ENCODE assay signal across 8 mouse cellular contexts in genomic region chr5:110109991-110110441, GRCm38 (mm10). TPM values are rescaled to one million over a fixed set of nuclear protein-coding genes. Genes with fewer than 3 reads are reported as not detected.
DNase-seq lines count a peak whose midpoint lies in the region; ATAC-seq and TF ChIP-seq lines count a peak whose summit lies in the region.

Gene Zfp605, plus strand, starts transcription at chr5:110110092.

- intact Hi-C loops in heart, adult 2 months (cut with DNase I), result loop anchor here (10.0 kb wide), 1 partner anchor 185 kb away; the partner anchor contains the start of gene Gm15446

- peak; percentile 31 for TF ChIP-seq POLR2A in heart, adult 2 months (IDR thresholded peaks at IDR 0.05; ENCODE audit: insufficient read depth, low read depth, low read length)
- no peak for TF ChIP-seq POLR2A in kidney, adult 2 months (IDR thresholded peaks at IDR 0.05; ENCODE audit: low read depth, low read length)

- H3K4me1 ChIP-seq in embryonic facial prominence, embryonic 13.5 days, result peaks cover 11% of the 10 kb centered on the region
- H3K4me1 ChIP-seq in heart, adult 2 months (ENCODE audit: control insufficient read depth, insufficient read depth, low read length), result no peaks in the 10 kb centered on the region
- no peaks in the 10 kb centered on the region for H3K4me1 ChIP-seq in kidney, adult 2 months (ENCODE audit: control insufficient read depth, insufficient read depth, low read length)
- H3K4me1 ChIP-seq in limb, embryonic 11.5 days (ENCODE audit: control insufficient read depth, insufficient read depth, low read length), result peaks cover 7% of the 10 kb centered on the region
- H3K4me1 ChIP-seq in midbrain, embryonic 13.5 days (replicated peaks), result peaks cover 20% of the 10 kb centered on the region

- ATAC-seq in embryonic facial prominence, embryonic 13.5 days (ENCODE audit: insufficient number of reproducible peaks, insufficient read depth, low FRiP score, low TSS enrichment, low read depth), result peak; percentile 34
- ATAC-seq in limb, embryonic 11.5 days (ENCODE audit: insufficient number of reproducible peaks, low FRiP score, low TSS enrichment, low read depth), result peak; percentile 36
- ATAC-seq in midbrain, embryonic 13.5 days, result peak; percentile 76

- H3K9me3 ChIP-seq in embryonic facial prominence, embryonic 13.5 days, result no peaks in the 10 kb centered on the region
- no peaks in the 10 kb centered on the region for H3K9me3 ChIP-seq in limb, embryonic 11.5 days (ENCODE audit: control insufficient read depth, low read length)
- no peaks in the 10 kb centered on the region for H3K9me3 ChIP-seq in midbrain, embryonic 13.5 days

- WGBS in embryonic facial prominence, embryonic 13.5 days, result under 1% methylated on average over 12 of the region's 12 CpGs
- WGBS in heart, adult 2 months, result under 1% methylated on average over 12 of the region's 12 CpGs
- under 1% methylated on average over 12 of the region's 12 CpGs for WGBS in kidney, adult 2 months
- WGBS in limb, embryonic 11.5 days, result 1% methylated on average over 12 of the region's 12 CpGs
- under 1% methylated on average over 12 of the region's 12 CpGs for WGBS in midbrain, embryonic 13.5 days

- H3K4me3 ChIP-seq in embryonic facial prominence, embryonic 13.5 days, result peak within 1 kb of the TSS; percentile 61
- peak within 1 kb of the TSS; percentile 95 for H3K4me3 ChIP-seq in heart, adult 2 months
- peak within 1 kb of the TSS; percentile 68 for H3K4me3 ChIP-seq in kidney, adult 2 months (ENCODE audit: insufficient read depth, low read depth, low read length)
- H3K4me3 ChIP-seq in limb, embryonic 11.5 days (ENCODE audit: low read depth, low read length), result peak within 1 kb of the TSS; percentile 48
- peak within 1 kb of the TSS; percentile 54 for H3K4me3 ChIP-seq in midbrain, embryonic 13.5 days (replicated peaks)

- peak; percentile 81 for DNase-seq in 3T3-L1 (ENCODE audit: low read depth, low spot score)
- DNase-seq in adrenal gland, postnatal 36 days, result peak; percentile 91 to 94
- peak; percentile 90 for DNase-seq in heart, adult 2 months
- DNase-seq in kidney, adult 2 months, result peak; percentile 93
- DNase-seq in limb, embryonic 11.5 days (ENCODE audit: low spot score), result peak; percentile 90
- peak; percentile 52 for DNase-seq in spleen, adult 12 weeks (ENCODE audit: low spot score)

- TF ChIP-seq CTCF in heart, adult 2 months (IDR thresholded peaks at IDR 0.05), result 0 out of 2 replicates have a peak, but pooled peaks have one; percentile 7
- TF ChIP-seq CTCF in kidney, adult 2 months (conservative IDR thresholded peaks at IDR 0.05; ENCODE audit: insufficient read depth, insufficient read length, low read depth, low read length), result 0 out of 2 replicates have a peak, but pooled peaks have one; percentile 8

- 0 out of 2 replicates have a peak, but pooled peaks have one; percentile 44 for TF ChIP-seq EP300 in heart, adult 2 months (IDR thresholded peaks at IDR 0.05; ENCODE audit: insufficient read depth, low read depth, low read length)

- no peaks in the 10 kb centered on the region for H3K27me3 ChIP-seq in embryonic facial prominence, embryonic 13.5 days
- no peaks in the 10 kb centered on the region for H3K27me3 ChIP-seq in heart, adult 2 months (ENCODE audit: control insufficient read depth, insufficient read depth, low read length)
- H3K27me3 ChIP-seq in kidney, adult 2 months (replicated peaks; ENCODE audit: control insufficient read depth, insufficient read depth, low read length), result no peaks in the 10 kb centered on the region
- no peaks in the 10 kb centered on the region for H3K27me3 ChIP-seq in limb, embryonic 11.5 days (ENCODE audit: control insufficient read depth, insufficient read depth, low read length)
- no peaks in the 10 kb centered on the region for H3K27me3 ChIP-seq in midbrain, embryonic 13.5 days

- H3K36me3 ChIP-seq in embryonic facial prominence, embryonic 13.5 days, result peaks cover 44% of the 10 kb centered on the region
- no peaks in the 10 kb centered on the region for H3K36me3 ChIP-seq in heart, adult 2 months (ENCODE audit: control insufficient read depth, insufficient read depth, low read length)
- H3K36me3 ChIP-seq in kidney, adult 2 months (ENCODE audit: control insufficient read depth, insufficient read depth, low read length), result peaks cover 1% of the 10 kb centered on the region; the same call in 1 of the 2 replicates
- H3K36me3 ChIP-seq in limb, embryonic 11.5 days (ENCODE audit: control insufficient read depth, insufficient read depth, low read length), result peaks cover 13% of the 10 kb centered on the region
- peaks cover 43% of the 10 kb centered on the region for H3K36me3 ChIP-seq in midbrain, embryonic 13.5 days

- peak within 1 kb of the TSS; percentile 66 for H3K4me2 ChIP-seq in embryonic facial prominence, embryonic 13.5 days
- H3K4me2 ChIP-seq in limb, embryonic 11.5 days (ENCODE audit: low read depth, severe bottlenecking), result peak within 1 kb of the TSS; percentile 62
- H3K4me2 ChIP-seq in midbrain, embryonic 13.5 days (replicated peaks), result peak within 1 kb of the TSS; percentile 73

- peak within 1 kb of the TSS; percentile 55 for H3K27ac ChIP-seq in embryonic facial prominence, embryonic 13.5 days
- peak within 1 kb of the TSS; percentile 82 for H3K27ac ChIP-seq in heart, adult 2 months
- H3K27ac ChIP-seq in kidney, adult 2 months (ENCODE audit: insufficient read depth, low read depth, low read length), result peak within 1 kb of the TSS; percentile 90
- H3K27ac ChIP-seq in limb, embryonic 11.5 days (replicated peaks; ENCODE audit: low read depth, low read length), result no peak within 1 kb of the TSS
- H3K27ac ChIP-seq in midbrain, embryonic 13.5 days, result peak within 1 kb of the TSS; percentile 95

- no peaks in the 10 kb centered on the region for H3K79me2 ChIP-seq in heart, adult 2 months (replicated peaks; ENCODE audit: control insufficient read depth, insufficient read depth, low read length)

- H3K9ac ChIP-seq in embryonic facial prominence, embryonic 13.5 days, result peak within 1 kb of the TSS; percentile 73
- peak within 1 kb of the TSS; percentile 55 for H3K9ac ChIP-seq in heart, adult 2 months (ENCODE audit: low read depth, low read length)
- peak within 1 kb of the TSS; percentile 49 for H3K9ac ChIP-seq in limb, embryonic 11.5 days (ENCODE audit: low read length)
- peak within 1 kb of the TSS; percentile 71 for H3K9ac ChIP-seq in midbrain, embryonic 13.5 days (replicated peaks)

RNA-seq across cellular contexts. Expression of gene Zfp605, which starts in this region (rescaled TPM):
- total RNA-seq in adrenal gland, postnatal 36 days (2021), result 1 to 10 TPM; 6.5 to 6.9 TPM
- 6.5 and 6.7 TPM in 2 replicates for polyA plus RNA-seq in embryonic facial prominence, embryonic 13.5 days (2015; fragmentation: Nextera tagmentation; extraction: Ambion mirVana)
- total RNA-seq in heart, adult 2 months (2021), result 1 to 10 TPM; 2.2 to 3.3 TPM
- 0.68 and 1.2 TPM in 2 replicates for polyA plus RNA-seq in heart, adult 2 months (2012; rRNA removed)
- polyA plus RNA-seq in kidney, adult 2 months (2012; rRNA removed), result 0.49 and 0.74 TPM in 2 replicates
- 4.1 and 4.2 TPM in 2 replicates for polyA plus RNA-seq in limb, embryonic 11.5 days (2014; fragmentation: Nextera tagmentation; extraction: Ambion mirVana)
- 16.0 and 16.9 TPM in 2 replicates for polyA plus RNA-seq in midbrain, embryonic 13.5 days (2015; fragmentation: Nextera tagmentation; extraction: Ambion mirVana)

Comparison
In these comparisons a context has a peak if more than half of its experiments do, and no peak if none do; other contexts are left out.
1. Peak in DNase-seq, H3K4me3 ChIP-seq and H3K27ac ChIP-seq in kidney, adult 2 months; RNA of the gene not detected or under 1 TPM.